Mouse (Mus musculus) lung, embryonic 14.5 days (tissue): Measurements from ENCODE around the gene Atp9a. TPM values are rescaled to one million over a fixed set of nuclear protein-coding genes. Genes with fewer than 3 reads are reported as not detected.
A peak's percentile ranks its signal among the peaks of the same experiment; 100 is the strongest.

Source experiments
- ATAC-seq: fragments of 200-750 bp; cut with Nextera tagmentation; 2 replicates; pipeline ENCODE4 v1.8.0; 2017; ENCODE audit warnings: mild to moderate bottlenecking, moderate TSS enrichment, moderate library complexity; ENCODE audit not compliant: insufficient read depth
- DNase-seq: peaks from one replicate; pipeline ENCODE4 v3.0.0-alpha.2; 2015
- H3K27ac ChIP-seq: fragments of 300-500 bp; sonication (generic); 2 replicates; pipeline ENCODE4 v1.5.1; 2014; ENCODE audit warnings: low read depth, mild to moderate bottlenecking, moderate library complexity
- H3K27me3 ChIP-seq: fragments of 300-500 bp; sonication (generic); 2 replicates; pipeline ENCODE4 v1.6.1; 2014; ENCODE audit warnings: low read length, control low read depth; ENCODE audit not compliant: insufficient read depth
- H3K36me3 ChIP-seq: fragments of 300-500 bp; sonication (generic); 2 replicates; pipeline ENCODE4 v1.6.1; 2014; ENCODE audit warnings: control low read depth; ENCODE audit not compliant: insufficient read depth
- H3K4me1 ChIP-seq: fragments of 300-500 bp; sonication (generic); 2 replicates; pipeline ENCODE4 v1.6.1; 2014; ENCODE audit warnings: antibody characterized with exemption, control low read depth; ENCODE audit not compliant: insufficient read depth
- H3K4me2 ChIP-seq: fragments of 300-500 bp; sonication (generic); 2 replicates; pipeline ENCODE4 v1.6.1; 2014; ENCODE audit warnings: mild to moderate bottlenecking
- H3K4me3 ChIP-seq: fragments of 300-500 bp; sonication (generic); 2 replicates; pipeline ENCODE4 v1.5.1; 2014; ENCODE audit warnings: low read depth, low read length
- H3K9ac ChIP-seq: fragments of 300-500 bp; sonication (generic); 2 replicates; pipeline ENCODE4 v1.6.1; 2014
- H3K9me3 ChIP-seq: fragments of 300-500 bp; sonication (generic); 2 replicates; pipeline ENCODE4 v1.6.1; 2016; ENCODE audit warnings: low read depth, low read length, control low read depth
- CTCF ChIP-seq: IDR thresholded peaks from 2 replicates; pipeline ENCODE4 v1.5.1; 2016; ENCODE audit warnings: antibody characterized with exemption, low read depth
- WGBS: fragments of 180-500 bp; shearing (Covaris S2); extraction: QIAGEN DNeasy Blood & Tissue Kit; methylation state at CpG from one replicate; pipeline ENCODE4 v1.1.7; 2014; 5-methylcytosine and 5-hydroxymethylcytosine counted together
- microRNA-seq: library from miRNA; unstranded; fragments of <30 nt; microRNA quantifications from one replicate; pipeline ENCODE4, GENCODE M21; 2016; ENCODE audit warnings: borderline number of aligned reads
- polyA plus RNA-seq: library from polyadenylated mRNA; unstranded; fragments of >200 nt; fragmentation: Nextera tagmentation; extraction: Ambion mirVana; gene quantifications from 2 replicates; pipeline ENCODE4 v1.2.1, GENCODE M21; 2014

Gene Atp9a
- polyA plus RNA-seq, 1 experiment from 2014 or later = 9.6 TPM

DNA sequence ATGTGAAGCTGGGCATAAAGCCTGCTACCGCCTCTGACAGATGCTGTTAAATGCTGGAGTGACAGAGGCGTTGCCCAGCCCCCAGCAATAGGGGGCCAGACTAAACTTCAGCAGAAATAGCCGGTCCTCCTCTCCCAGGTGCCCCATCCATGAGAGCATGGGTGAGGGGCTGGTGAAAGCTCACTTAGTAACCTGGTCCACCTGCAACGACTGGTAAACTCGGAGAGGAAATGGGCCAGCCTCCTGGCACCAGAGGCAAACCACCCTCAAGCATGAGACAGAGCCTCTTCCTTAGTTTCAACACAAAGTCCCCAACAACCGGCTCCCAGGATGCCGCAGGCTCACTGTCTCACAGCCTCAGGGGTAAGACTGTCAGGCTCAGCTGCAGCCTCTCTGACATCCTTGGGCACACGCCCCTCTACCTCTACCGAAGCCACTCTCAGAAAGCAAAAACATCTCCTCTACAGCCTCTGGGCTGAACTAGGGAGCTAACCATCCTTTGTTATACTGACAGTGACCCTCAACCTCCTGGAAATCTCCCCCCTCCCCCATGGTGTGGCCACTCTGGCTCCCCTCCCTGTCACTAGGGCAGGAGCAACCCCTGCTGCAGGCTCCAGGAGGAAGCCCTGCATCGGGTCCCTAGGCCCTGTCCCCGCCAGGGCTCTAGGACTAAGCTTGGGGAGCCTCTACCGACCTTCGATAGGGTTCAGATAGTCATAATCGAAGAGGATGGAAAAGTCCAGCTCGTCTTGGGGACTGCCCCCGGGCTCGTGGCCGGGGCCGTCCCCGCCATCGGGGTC is 152.6 kb downstream of the Atp9a start:
- no peak for DNase-seq
- TF ChIP-seq CTCF = no peak
- H3K4me3 ChIP-seq = peak overlapping the region; percentile 42
- peaks cover 38% of the 10 kb centered on the region for H3K27me3 ChIP-seq
- 9% methylated on average over 21 of the region's 21 CpGs for WGBS
- ATAC-seq = 0 out of 2 replicates have a peak, but pooled peaks have one; percentile 35
- H3K36me3 ChIP-seq = no peaks in the 10 kb centered on the region
- peak overlapping the region; percentile 51 for H3K9ac ChIP-seq
- no peaks in the 10 kb centered on the region; the same call in 1 of the 2 replicates for H3K4me1 ChIP-seq
- H3K9me3 ChIP-seq = no peaks in the 10 kb centered on the region
- H3K27ac ChIP-seq = no peak overlapping the region
- peak overlapping the region; percentile 65 for H3K4me2 ChIP-seq

DNA sequence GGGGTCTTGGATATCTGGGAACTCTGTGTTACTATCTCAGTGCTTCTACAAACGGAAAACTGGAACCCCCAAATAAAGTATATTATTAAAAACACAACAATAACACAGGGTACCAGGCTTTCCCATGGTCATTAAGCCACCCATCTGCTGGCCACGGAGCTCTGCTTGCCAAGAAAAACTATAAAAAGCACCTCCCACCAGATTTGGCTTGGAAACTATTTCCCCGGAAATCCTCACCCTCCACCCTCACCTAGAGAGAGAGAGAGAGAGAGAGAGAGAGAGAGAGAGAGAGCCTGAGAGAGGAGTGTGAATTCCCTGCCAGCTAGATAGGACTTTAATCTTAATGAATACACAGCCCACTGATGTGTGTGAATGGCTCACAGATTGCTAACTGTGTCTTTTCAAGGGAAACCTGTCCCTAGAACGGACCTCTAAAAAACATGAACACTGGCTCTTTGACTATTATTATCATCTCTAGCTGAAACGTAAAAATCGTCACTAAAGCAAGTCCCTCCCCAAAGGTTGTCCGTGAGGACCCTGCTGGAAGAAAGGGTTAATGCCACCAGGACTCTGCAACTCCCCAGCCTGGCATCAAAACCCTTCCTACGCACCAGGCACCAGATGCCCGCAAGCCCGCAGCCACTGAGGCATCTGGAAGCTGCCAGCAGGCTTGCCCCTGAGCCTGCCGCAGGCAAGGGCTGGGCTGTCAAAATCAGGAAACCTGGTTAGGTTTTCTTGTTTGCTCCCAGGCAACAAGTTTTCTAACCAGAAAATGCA is 153.4 kb downstream of the Atp9a start:
- Histone ChIP-seq H3K9ac (peak overlapping the region; percentile 51; the same call in 1 of the 2 replicates), H3K4me3 (peak overlapping the region; percentile 42; the same call in 1 of the 2 replicates)
- WGBS = 56% methylated on average over 11 of the region's 11 CpGs

GRCm38 (mm10) chr2:168587159-168587558 is 155.1 kb downstream of the Atp9a start:
- DNase-seq = no peak
- Histone ChIP-seq H3K36me3 (no peaks in the 10 kb centered on the region), H3K27me3 (peaks cover 37% of the 10 kb centered on the region), H3K4me2 (no peak overlapping the region), H3K9me3 (no peaks in the 10 kb centered on the region), H3K4me1 (no peaks in the 10 kb centered on the region; the same call in 1 of the 2 replicates), H3K9ac (no peak overlapping the region), H3K4me3 (no peak overlapping the region), H3K27ac (no peak overlapping the region)
- TF ChIP-seq CTCF = no peak
- WGBS = 76% methylated on average over 8 of the region's 8 CpGs
- ATAC-seq = no peak

More for the DNA sequence above, 153.4 kb downstream of the Atp9a start:
- ATAC-seq (no peak), DNase-seq (no peak)
- H3K27me3 ChIP-seq = peaks cover 38% of the 10 kb centered on the region
- no peak overlapping the region for H3K27ac ChIP-seq
- H3K4me2 ChIP-seq = peak overlapping the region; percentile 65
- H3K36me3 ChIP-seq = no peaks in the 10 kb centered on the region
- no peak for TF ChIP-seq CTCF
- no peaks in the 10 kb centered on the region; the same call in 1 of the 2 replicates for H3K4me1 ChIP-seq
- H3K9me3 ChIP-seq = no peaks in the 10 kb centered on the region

DNA sequence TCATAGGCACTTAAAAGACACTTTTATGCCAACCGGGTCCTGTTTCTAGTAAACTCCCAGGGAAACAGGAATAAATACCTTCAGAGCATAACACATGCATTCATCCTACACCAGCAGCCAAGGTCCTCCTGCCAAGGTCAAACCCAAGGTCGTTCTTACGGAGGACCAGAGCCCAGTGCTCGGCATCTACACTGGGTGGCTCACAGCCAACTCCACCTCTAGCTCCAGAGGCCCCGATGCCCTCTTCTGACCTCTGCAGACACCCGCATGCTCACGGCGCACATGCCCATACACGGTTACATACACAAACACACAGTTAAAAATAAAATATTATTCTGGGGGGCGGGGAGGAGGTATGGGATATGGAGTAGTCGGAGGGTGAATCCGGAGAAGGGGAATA is 155.7 kb downstream of the Atp9a start:
- no peaks in the 10 kb centered on the region; the same call in 1 of the 2 replicates for H3K4me1 ChIP-seq
- H3K27ac ChIP-seq = no peak overlapping the region
- no peak overlapping the region for H3K4me3 ChIP-seq
- no peak overlapping the region for H3K9ac ChIP-seq
- peaks cover 31% of the 10 kb centered on the region for H3K27me3 ChIP-seq
- no peak overlapping the region for H3K4me2 ChIP-seq
- WGBS = 76% methylated on average over 12 of the region's 12 CpGs
- no peaks in the 10 kb centered on the region for H3K36me3 ChIP-seq
- DNase-seq = no peak
- TF ChIP-seq CTCF = no peak
- no peak for ATAC-seq
- no peaks in the 10 kb centered on the region for H3K9me3 ChIP-seq

- Histone ChIP-seq H3K4me2 (no peak overlapping the region), H3K4me1 (peaks cover 9% of the 10 kb centered on the region), H3K27me3 (peaks cover 14% of the 10 kb centered on the region), H3K4me3 (no peak overlapping the region), H3K9ac (no peak overlapping the region), H3K9me3 (no peaks in the 10 kb centered on the region), H3K36me3 (no peaks in the 10 kb centered on the region), H3K27ac (no peak overlapping the region)
- DNase-seq (no peak), ATAC-seq (no peak)
- TF ChIP-seq CTCF = no peak
- 68% methylated on average over 6 of the region's 6 CpGs for WGBS
Observed at GRCm38 (mm10) chr2:168584857-168585256, 157.4 kb downstream of the Atp9a start.

Small RNAs within 50 kb of the gene (microRNA-seq; reads per million reads assigned to microRNA genes)
- gene Mir7004 = not detected

Other genes starting within 250 kb of the Atp9a start
- gene Nfatc2, start 140.8 kb downstream of the Atp9a start, polyA plus RNA-seq = 2.1 and 2.3 TPM in 2 replicates
- gene Sall4, start 25.5 kb upstream of the Atp9a start, polyA plus RNA-seq = 0.22 and 0.33 TPM in 2 replicates
- 31.9 and 32.4 TPM in 2 replicates for gene Zfp64, start 213.2 kb upstream of the Atp9a start, polyA plus RNA-seq